Mouse (Mus musculus): ENCODE data around the gene Pomgnt2. TPM values are rescaled to one million over a fixed set of nuclear protein-coding genes. Genes with fewer than 3 reads are reported as not detected.
A peak's percentile ranks its signal among the peaks of the same experiment; 100 is the strongest.

Pomgnt2 gene
- polyA plus RNA-seq, 1 experiment from 2014 or later: 16.1 TPM

GRCm38 (mm10) chr9:122020321-122020720 is 23.4 kb upstream of the Pomgnt2 start:
- H3K9me3 ChIP-seq (replicated peaks; ENCODE audit: control insufficient read depth, low read length): no peaks in the 10 kb centered on the region
- H3K4me1 ChIP-seq (ENCODE audit: control insufficient read depth, insufficient read depth, low read length): peaks cover 5% of the 10 kb centered on the region
- DNase-seq (ENCODE audit: low spot score) (no peak), ATAC-seq (no peak)
- no peaks in the 10 kb centered on the region for H3K36me3 ChIP-seq (ENCODE audit: control insufficient read depth, insufficient read depth, low read length)
- no peaks in the 10 kb centered on the region for H3K27me3 ChIP-seq (replicated peaks; ENCODE audit: control insufficient read depth, insufficient read depth, low read length)
- H3K9ac ChIP-seq (ENCODE audit: low read length): no peak overlapping the region
- WGBS: 86% methylated on average over 4 of the region's 4 CpGs
- H3K4me2 ChIP-seq (ENCODE audit: low read length): no peak overlapping the region
- no peak overlapping the region for H3K27ac ChIP-seq (ENCODE audit: low read depth, low read length)
- no peak overlapping the region for H3K4me3 ChIP-seq (ENCODE audit: low read depth, low read length)

GRCm38 (mm10) chr9:122018782-122019395 is 22.0 kb upstream of the Pomgnt2 start:
- Histone ChIP-seq H3K4me3 (ENCODE audit: low read depth, low read length) (no peak overlapping the region), H3K4me2 (ENCODE audit: low read length) (peak overlapping the region; percentile 28; the same call in 1 of the 2 replicates), H3K27me3 (replicated peaks; ENCODE audit: control insufficient read depth, insufficient read depth, low read length) (no peaks in the 10 kb centered on the region), H3K9ac (ENCODE audit: low read length) (no peak overlapping the region), H3K4me1 (ENCODE audit: control insufficient read depth, insufficient read depth, low read length) (peaks cover 5% of the 10 kb centered on the region), H3K9me3 (replicated peaks; ENCODE audit: control insufficient read depth, low read length) (no peaks in the 10 kb centered on the region), H3K36me3 (ENCODE audit: control insufficient read depth, insufficient read depth, low read length) (no peaks in the 10 kb centered on the region), H3K27ac (ENCODE audit: low read depth, low read length) (peak overlapping the region; percentile 58)
- peak; percentile 88 for ATAC-seq
- peak; percentile 92 for DNase-seq (ENCODE audit: low spot score)
- WGBS: 5% methylated on average over 8 of the region's 8 CpGs

- ATAC-seq (no peak), DNase-seq (ENCODE audit: low spot score) (no peak)
- H3K27me3 ChIP-seq (replicated peaks; ENCODE audit: control insufficient read depth, insufficient read depth, low read length): no peaks in the 10 kb centered on the region
Measured at GRCm38 (mm10) chr9:122018079-122018478, 21.2 kb upstream of the Pomgnt2 start.

GRCm38 (mm10) chr9:122014241-122014667 is 17.3 kb upstream of the Pomgnt2 start:
- no peak overlapping the region for H3K4me2 ChIP-seq (ENCODE audit: low read length)
- no peak overlapping the region for H3K9ac ChIP-seq (ENCODE audit: low read length)
- H3K27me3 ChIP-seq (replicated peaks; ENCODE audit: control insufficient read depth, insufficient read depth, low read length): no peaks in the 10 kb centered on the region
- 8% methylated on average over 10 of the region's 10 CpGs for WGBS
- H3K9me3 ChIP-seq (replicated peaks; ENCODE audit: control insufficient read depth, low read length): no peaks in the 10 kb centered on the region
- DNase-seq (ENCODE audit: low spot score) (peak; percentile 78), ATAC-seq (peak; percentile 46)
- no peak overlapping the region for H3K4me3 ChIP-seq (ENCODE audit: low read depth, low read length)
- no peaks in the 10 kb centered on the region for H3K36me3 ChIP-seq (ENCODE audit: control insufficient read depth, insufficient read depth, low read length)
- H3K4me1 ChIP-seq (ENCODE audit: control insufficient read depth, insufficient read depth, low read length): peaks cover 5% of the 10 kb centered on the region
- H3K27ac ChIP-seq (ENCODE audit: low read depth, low read length): no peak overlapping the region

More at GRCm38 (mm10) chr9:122018079-122018478, 21.2 kb upstream of the Pomgnt2 start:
- Histone ChIP-seq H3K27ac (ENCODE audit: low read depth, low read length) (no peak overlapping the region), H3K36me3 (ENCODE audit: control insufficient read depth, insufficient read depth, low read length) (no peaks in the 10 kb centered on the region), H3K9ac (ENCODE audit: low read length) (no peak overlapping the region), H3K4me1 (ENCODE audit: control insufficient read depth, insufficient read depth, low read length) (peaks cover 5% of the 10 kb centered on the region), H3K9me3 (replicated peaks; ENCODE audit: control insufficient read depth, low read length) (no peaks in the 10 kb centered on the region), H3K4me2 (ENCODE audit: low read length) (no peak overlapping the region), H3K4me3 (ENCODE audit: low read depth, low read length) (no peak overlapping the region)
- 78% methylated on average over 5 of the region's 5 CpGs for WGBS

- Histone ChIP-seq H3K36me3 (ENCODE audit: control insufficient read depth, insufficient read depth, low read length) (no peaks in the 10 kb centered on the region), H3K4me1 (ENCODE audit: control insufficient read depth, insufficient read depth, low read length) (no peaks in the 10 kb centered on the region), H3K9me3 (replicated peaks; ENCODE audit: control insufficient read depth, low read length) (no peaks in the 10 kb centered on the region), H3K4me2 (ENCODE audit: low read length) (no peak overlapping the region), H3K4me3 (ENCODE audit: low read depth, low read length) (no peak overlapping the region), H3K27me3 (replicated peaks; ENCODE audit: control insufficient read depth, insufficient read depth, low read length) (no peaks in the 10 kb centered on the region), H3K9ac (ENCODE audit: low read length) (no peak overlapping the region), H3K27ac (ENCODE audit: low read depth, low read length) (no peak overlapping the region)
- ATAC-seq (no peak), DNase-seq (ENCODE audit: low spot score) (no peak)
- 81% methylated on average over 4 of the region's 4 CpGs for whole genome bisulfite sequencing
Measured at GRCm38 (mm10) chr9:122013629-122014028, 16.7 kb upstream of the Pomgnt2 start.

GRCm38 (mm10) chr9:122012816-122013215 is 15.9 kb upstream of the Pomgnt2 start:
- Histone ChIP-seq H3K27me3 (replicated peaks; ENCODE audit: control insufficient read depth, insufficient read depth, low read length) (no peaks in the 10 kb centered on the region), H3K27ac (ENCODE audit: low read depth, low read length) (no peak overlapping the region), H3K9me3 (replicated peaks; ENCODE audit: control insufficient read depth, low read length) (no peaks in the 10 kb centered on the region), H3K4me2 (ENCODE audit: low read length) (no peak overlapping the region), H3K4me1 (ENCODE audit: control insufficient read depth, insufficient read depth, low read length) (no peaks in the 10 kb centered on the region), H3K36me3 (ENCODE audit: control insufficient read depth, insufficient read depth, low read length) (no peaks in the 10 kb centered on the region), H3K9ac (ENCODE audit: low read length) (no peak overlapping the region), H3K4me3 (ENCODE audit: low read depth, low read length) (no peak overlapping the region)
- no peak for ATAC-seq
- 87% methylated on average over 2 of the region's 2 CpGs for WGBS
- DNase-seq (ENCODE audit: low spot score): no peak

- ATAC-seq (no peak), DNase-seq (ENCODE audit: low spot score) (no peak)
- Histone ChIP-seq H3K4me1 (ENCODE audit: control insufficient read depth, insufficient read depth, low read length) (no peaks in the 10 kb centered on the region), H3K9ac (ENCODE audit: low read length) (no peak overlapping the region), H3K4me2 (ENCODE audit: low read length) (no peak overlapping the region), H3K36me3 (ENCODE audit: control insufficient read depth, insufficient read depth, low read length) (no peaks in the 10 kb centered on the region), H3K9me3 (replicated peaks; ENCODE audit: control insufficient read depth, low read length) (no peaks in the 10 kb centered on the region), H3K27ac (ENCODE audit: low read depth, low read length) (no peak overlapping the region), H3K4me3 (ENCODE audit: low read depth, low read length) (no peak overlapping the region), H3K27me3 (replicated peaks; ENCODE audit: control insufficient read depth, insufficient read depth, low read length) (no peaks in the 10 kb centered on the region)
- 95% methylated on average over 2 of the region's 2 CpGs for WGBS
Measured at GRCm38 (mm10) chr9:122010751-122011150, 13.8 kb upstream of the Pomgnt2 start.

GRCm38 (mm10) chr9:122008876-122009275 is 12.0 kb upstream of the Pomgnt2 start:
- H3K27ac ChIP-seq (ENCODE audit: low read depth, low read length): peak overlapping the region; percentile 39; the same call in 1 of the 2 replicates
- no peak for ATAC-seq
- WGBS: 35% methylated on average over 2 of the region's 2 CpGs
- DNase-seq (ENCODE audit: low spot score): peak; percentile 59
- no peaks in the 10 kb centered on the region for H3K27me3 ChIP-seq (replicated peaks; ENCODE audit: control insufficient read depth, insufficient read depth, low read length)
- no peaks in the 10 kb centered on the region for H3K4me1 ChIP-seq (ENCODE audit: control insufficient read depth, insufficient read depth, low read length)
- no peaks in the 10 kb centered on the region for H3K36me3 ChIP-seq (ENCODE audit: control insufficient read depth, insufficient read depth, low read length)
- H3K4me3 ChIP-seq (ENCODE audit: low read depth, low read length): no peak overlapping the region
- no peaks in the 10 kb centered on the region for H3K9me3 ChIP-seq (replicated peaks; ENCODE audit: control insufficient read depth, low read length)
- no peak overlapping the region for H3K9ac ChIP-seq (ENCODE audit: low read length)
- no peak overlapping the region for H3K4me2 ChIP-seq (ENCODE audit: low read length)

- Histone ChIP-seq H3K4me1 (ENCODE audit: control insufficient read depth, insufficient read depth, low read length) (no peaks in the 10 kb centered on the region), H3K9me3 (replicated peaks; ENCODE audit: control insufficient read depth, low read length) (no peaks in the 10 kb centered on the region), H3K27me3 (replicated peaks; ENCODE audit: control insufficient read depth, insufficient read depth, low read length) (no peaks in the 10 kb centered on the region), H3K36me3 (ENCODE audit: control insufficient read depth, insufficient read depth, low read length) (no peaks in the 10 kb centered on the region), H3K4me2 (ENCODE audit: low read length) (no peak overlapping the region), H3K4me3 (ENCODE audit: low read depth, low read length) (no peak overlapping the region), H3K27ac (ENCODE audit: low read depth, low read length) (no peak overlapping the region), H3K9ac (ENCODE audit: low read length) (no peak overlapping the region)
- no peak for ATAC-seq
- WGBS: 12% methylated on average over 7 of the region's 7 CpGs
- DNase-seq (ENCODE audit: low spot score): no peak
Measured at GRCm38 (mm10) chr9:122006609-122007008, 9.7 kb upstream of the Pomgnt2 start.
